Mouse (Mus musculus): ENCODE data around the gene Col9a2. TPM values are rescaled to one million over a fixed set of nuclear protein-coding genes. Genes with fewer than 3 reads are reported as not detected.

The Col9a2 gene
- total RNA-seq, 2 experiments from 2014 or later = 7.0 to 7.4 TPM

DNA sequence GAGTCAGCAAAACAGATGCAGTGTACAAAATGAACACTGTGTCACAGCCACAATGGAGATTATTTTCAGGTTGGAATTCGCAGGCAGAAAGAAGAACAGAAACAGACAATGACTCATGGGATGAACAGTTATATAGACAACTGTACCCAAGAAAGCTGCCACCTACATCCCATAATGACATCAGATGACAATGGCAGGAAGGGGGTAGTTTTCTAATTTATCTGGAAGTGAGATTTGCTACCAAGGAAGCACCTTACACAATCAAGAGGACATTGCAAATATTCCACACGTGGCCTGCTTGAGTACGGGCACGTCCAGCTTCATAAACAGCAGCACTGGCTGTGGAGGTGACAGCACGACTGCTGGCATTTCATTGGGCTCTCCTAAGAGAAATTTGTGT lies 30.0 kb upstream of the Col9a2 start:
- Histone ChIP-seq H3K4me3 (no peak overlapping the region), H3K27ac (peak overlapping the region; percentile 71)
- TF ChIP-seq CTCF (IDR thresholded peaks at IDR 0.05) = no peak
- intact Hi-C loops (cut with DNase I) = no loop called here
- DNase-seq (ENCODE audit: extremely low spot score in 1 of 2, low spot score in 2 of 2) = no peak

DNA sequence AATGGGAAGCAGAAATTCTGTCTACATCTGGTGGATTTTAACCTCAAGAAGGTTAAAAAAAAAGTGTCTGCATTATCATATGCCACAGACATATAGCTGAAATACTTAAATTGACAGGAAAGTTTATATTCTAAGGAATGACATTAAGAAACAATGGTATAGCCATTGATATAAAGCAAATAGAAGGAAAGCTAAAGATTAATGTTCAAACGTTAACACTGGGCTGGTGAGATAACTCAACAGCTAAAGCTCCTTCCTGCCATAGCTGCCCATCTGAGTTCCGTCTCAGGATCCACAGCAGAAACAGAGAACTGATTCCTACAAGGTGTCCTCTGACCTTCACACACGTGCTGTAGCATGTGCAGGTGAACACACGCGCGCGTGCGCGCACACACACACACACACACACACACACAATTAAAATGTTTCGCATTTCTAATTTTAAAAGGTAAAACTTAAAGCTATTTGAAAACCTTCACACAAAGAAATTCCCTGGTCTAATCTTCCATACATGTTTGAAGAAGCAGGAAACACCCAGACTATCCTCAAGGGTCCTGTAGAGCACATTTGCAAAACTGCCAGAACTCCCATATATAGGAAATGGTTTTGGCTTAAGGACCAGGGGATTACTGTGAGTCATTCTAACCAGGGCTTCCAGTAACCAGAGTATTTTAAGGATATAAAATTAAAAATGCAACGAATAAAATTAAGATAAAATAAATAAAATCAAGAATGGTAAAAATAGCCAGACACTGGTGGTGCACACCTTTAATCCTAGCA lies 28.2 kb upstream of the Col9a2 start:
- no peak overlapping the region for H3K4me3 ChIP-seq
- H3K27ac ChIP-seq = no peak overlapping the region
- TF ChIP-seq CTCF (IDR thresholded peaks at IDR 0.05) = no peak
- intact Hi-C loops (cut with DNase I) = no loop called here
- no peak for DNase-seq (ENCODE audit: extremely low spot score in 1 of 2, low spot score in 2 of 2)

DNA sequence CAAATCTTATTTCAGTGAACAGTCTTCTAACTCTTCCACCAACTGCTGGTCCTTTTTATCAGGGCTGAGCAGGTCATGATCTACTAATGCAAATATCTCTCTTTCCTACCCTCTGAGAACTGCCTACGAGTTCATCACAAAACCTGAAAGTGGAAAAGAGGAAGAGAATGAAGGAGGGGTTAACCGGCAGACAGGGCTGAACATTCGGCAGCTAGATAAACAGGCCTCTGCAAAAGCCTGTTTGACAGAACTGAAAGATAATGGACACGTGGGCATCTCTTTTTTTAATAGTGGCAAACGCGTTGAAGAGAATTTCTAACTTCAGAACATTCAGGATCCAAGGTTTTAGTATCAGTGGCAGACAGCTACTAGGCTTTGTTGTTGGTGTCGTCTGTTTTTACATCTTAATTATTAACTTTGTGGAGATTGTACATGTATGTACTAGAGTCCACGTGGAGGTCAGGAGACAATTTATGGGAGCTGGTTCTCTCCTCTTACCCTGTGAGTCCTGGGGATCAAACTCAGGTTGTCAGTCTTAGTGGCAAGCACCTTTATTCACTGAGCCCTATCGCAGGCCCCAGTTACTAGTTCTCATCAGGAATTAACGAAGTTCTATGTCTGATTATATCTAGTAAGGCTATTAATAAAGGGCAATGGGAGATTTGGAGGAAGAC lies 24.5 kb upstream of the Col9a2 start:
- Histone ChIP-seq H3K27ac (peak overlapping the region; percentile 81; the same call in 1 of the 2 replicates), H3K4me3 (peak overlapping the region; percentile 99)
- intact Hi-C loops (cut with DNase I) = no loop called here
- no peak for TF ChIP-seq CTCF (IDR thresholded peaks at IDR 0.05)
- no peak for DNase-seq (ENCODE audit: extremely low spot score in 1 of 2, low spot score in 2 of 2)

GRCm38 (mm10) chr4:121015268-121015659 lies 23.9 kb upstream of the Col9a2 start:
- H3K27ac ChIP-seq = peak overlapping the region; percentile 81
- TF ChIP-seq CTCF (IDR thresholded peaks at IDR 0.05) = no peak
- intact Hi-C loops (cut with DNase I) = no loop called here
- DNase-seq (ENCODE audit: extremely low spot score in 1 of 2, low spot score in 2 of 2) = no peak
- peak overlapping the region; percentile 99 for H3K4me3 ChIP-seq

DNA sequence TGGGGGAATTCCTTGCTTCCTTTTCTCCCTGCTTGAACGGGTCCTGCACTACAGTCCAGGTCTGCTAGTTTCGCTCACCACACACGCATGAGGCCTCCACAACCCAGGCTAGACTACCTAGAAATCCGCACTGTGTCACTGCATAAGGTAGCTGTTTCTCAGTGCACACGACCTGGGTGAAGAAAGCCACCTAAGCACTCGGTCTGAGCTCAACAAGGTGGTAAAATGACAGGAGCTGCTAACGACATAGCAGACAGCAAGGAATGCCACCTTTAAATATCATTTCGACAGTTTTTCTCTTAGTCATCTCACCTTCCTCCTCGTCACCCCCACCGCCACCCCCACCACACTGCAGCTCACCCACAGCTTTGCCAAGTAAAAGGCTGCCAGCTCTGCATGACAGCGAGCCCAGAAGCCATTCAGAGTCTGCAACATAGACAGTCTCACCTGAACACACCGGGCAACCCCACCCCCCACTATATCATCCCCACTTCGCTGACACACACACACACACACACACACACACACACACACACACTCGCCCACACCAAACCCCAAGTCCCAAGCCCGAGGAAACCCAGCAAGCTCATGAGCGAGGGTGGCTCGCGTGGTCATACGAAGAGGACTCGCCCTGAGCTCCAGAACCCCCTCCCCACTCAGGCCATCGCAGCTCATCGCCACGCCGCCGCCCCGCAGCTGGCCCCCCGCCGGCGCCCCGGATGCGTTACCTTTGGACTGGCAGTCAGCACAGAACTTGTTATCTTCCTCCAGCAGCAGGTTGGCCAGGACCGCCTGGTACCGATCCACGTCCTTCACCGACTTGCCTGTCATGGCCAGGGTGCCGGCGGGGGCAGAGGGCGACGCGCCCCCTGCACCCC lies 22.9 kb upstream of the Col9a2 start:
- Histone ChIP-seq H3K4me3 (peak overlapping the region; percentile 99), H3K27ac (peak overlapping the region; percentile 98)
- TF ChIP-seq CTCF (IDR thresholded peaks at IDR 0.05) = no peak
- intact Hi-C loops (cut with DNase I) = loop anchor here (2.0 kb wide), 1 partner anchor 29 kb away; no protein-coding TSS in a partner anchor
- DNase-seq (ENCODE audit: extremely low spot score in 1 of 2, low spot score in 2 of 2) = peak; percentile 42 to 52

- Histone ChIP-seq H3K4me3 (peak within 1 kb of the TSS; percentile 99), H3K27ac (peak within 1 kb of the TSS; percentile 98)
- peak; percentile 99 for DNase-seq (ENCODE audit: extremely low spot score in 1 of 2, low spot score in 2 of 2)
- peak; percentile 75 for TF ChIP-seq CTCF (IDR thresholded peaks at IDR 0.05)
- intact Hi-C loops (cut with DNase I) = loop anchor here (2.0 kb wide), 1 partner anchor 30 kb away; no protein-coding TSS in a partner anchor
Measured at GRCm38 (mm10) chr4:121016928-121017657, 22.1 kb upstream of the Col9a2 start, which contains the start of gene Smap2. Gene Smap2 (minus strand): TSS chr4:121017247.

DNA sequence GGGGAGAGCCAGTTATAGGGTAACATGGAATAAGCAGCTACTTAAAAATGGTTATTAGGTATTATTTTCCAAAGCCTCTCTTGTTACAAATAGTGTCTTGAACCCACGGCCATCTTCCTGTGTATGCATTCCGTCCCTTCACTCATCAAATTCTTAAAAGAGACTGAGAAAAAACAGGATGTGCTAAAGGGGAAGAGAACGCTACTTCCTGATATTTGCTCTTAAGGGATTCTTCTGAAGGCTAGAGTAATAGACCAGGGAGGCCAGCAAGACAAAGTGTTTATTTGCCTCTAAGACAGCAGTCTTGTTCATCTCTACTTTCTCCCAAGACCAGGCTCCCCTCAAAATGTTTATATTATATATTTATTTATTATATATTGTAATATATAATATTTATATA lies 20.9 kb upstream of the Col9a2 start:
- intact Hi-C loops (cut with DNase I) = no loop called here
- DNase-seq (ENCODE audit: extremely low spot score in 1 of 2, low spot score in 2 of 2) = no peak
- Histone ChIP-seq H3K27ac (no peak overlapping the region), H3K4me3 (no peak overlapping the region)
- no peak for TF ChIP-seq CTCF (IDR thresholded peaks at IDR 0.05)

GRCm38 (mm10) chr4:121020040-121020790 lies 19.0 kb upstream of the Col9a2 start:
- TF ChIP-seq CTCF (IDR thresholded peaks at IDR 0.05) = no peak
- H3K27ac ChIP-seq = no peak overlapping the region; the same call in 1 of the 2 replicates
- H3K4me3 ChIP-seq = no peak overlapping the region
- intact Hi-C loops (cut with DNase I) = no loop called here
- DNase-seq (ENCODE audit: extremely low spot score in 1 of 2, low spot score in 2 of 2) = peak in 1 of 2 experiments; percentile 49

DNA sequence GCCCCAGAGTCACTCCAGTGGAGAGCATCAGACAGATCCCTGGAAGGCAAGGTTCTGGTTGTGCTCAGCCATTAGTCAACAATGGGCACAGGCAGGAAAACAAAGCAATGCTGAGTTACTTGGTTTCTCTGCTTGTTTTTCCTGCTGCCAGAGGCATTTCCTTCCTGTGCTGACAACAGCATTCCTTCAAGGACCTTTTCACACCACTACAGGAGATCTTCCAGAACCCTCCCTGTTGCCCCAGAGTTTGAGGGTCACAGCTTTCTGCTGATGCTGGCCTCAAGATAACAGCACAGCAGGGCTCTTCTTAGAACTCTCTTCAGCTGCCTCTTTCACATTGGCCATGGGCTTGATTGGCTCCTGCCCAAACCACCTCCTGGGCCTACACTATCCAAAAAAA lies 17.3 kb upstream of the Col9a2 start:
- DNase-seq (ENCODE audit: extremely low spot score in 1 of 2, low spot score in 2 of 2) = no peak
- H3K27ac ChIP-seq = no peak overlapping the region
- no peak overlapping the region for H3K4me3 ChIP-seq
- intact Hi-C loops (cut with DNase I) = no loop called here
- TF ChIP-seq CTCF (IDR thresholded peaks at IDR 0.05) = no peak

- TF ChIP-seq CTCF (IDR thresholded peaks at IDR 0.05) = no peak
- intact Hi-C loops (cut with DNase I) = no loop called here
- DNase-seq (ENCODE audit: extremely low spot score in 1 of 2, low spot score in 2 of 2) = no peak
- Histone ChIP-seq H3K4me3 (no peak overlapping the region), H3K27ac (no peak overlapping the region)
Measured at GRCm38 (mm10) chr4:121023464-121023863, 15.7 kb upstream of the Col9a2 start.

All from left cerebral cortex, adult 2 months (tissue).